Mouse (Mus musculus): ENCODE results near the gene Vac14. TPM values are rescaled to one million over a fixed set of nuclear protein-coding genes. Genes with fewer than 3 reads are reported as not detected.

The Vac14 gene
- polyA plus RNA-seq, 1 experiment = 34.3 TPM

- 85% methylated on average over 9 of the region's 9 CpGs for WGBS
- peaks cover 2% of the 10 kb centered on the region; the same call in 1 of the 2 replicates for H3K36me3 ChIP-seq (ENCODE audit: control insufficient read depth, insufficient read depth, low read length)
- H3K27me3 ChIP-seq (ENCODE audit: control insufficient read depth, insufficient read depth, low read length) = no peaks in the 10 kb centered on the region
- H3K4me1 ChIP-seq (ENCODE audit: control insufficient read depth, insufficient read depth, insufficient read length) = no peaks in the 10 kb centered on the region
- H3K4me3 ChIP-seq (ENCODE audit: extremely low read depth, insufficient read depth, insufficient read length) = no peak overlapping the region
- no peak overlapping the region for H3K27ac ChIP-seq (ENCODE audit: insufficient read depth, low read length)
- DNase-seq (ENCODE audit: low read depth in 1 of 2, low spot score in 2 of 2) = no peak
- no peak for TF ChIP-seq POLR2A (IDR thresholded peaks at IDR 0.05; ENCODE audit: low read depth, low read length)
- TF ChIP-seq CTCF (IDR thresholded peaks at IDR 0.05; ENCODE audit: extremely low read depth, insufficient read depth, insufficient read length, insufficient replicate concordance) = no peak
Observed at GRCm38 (mm10) chr8:110702636-110703459, 84.5 kb downstream of the Vac14 start.

GRCm38 (mm10) chr8:110703460-110704061 is 85.2 kb downstream of the Vac14 start:
- Histone ChIP-seq H3K4me3 (ENCODE audit: extremely low read depth, insufficient read depth, insufficient read length) (no peak overlapping the region), H3K27ac (ENCODE audit: insufficient read depth, low read length) (no peak overlapping the region), H3K27me3 (ENCODE audit: control insufficient read depth, insufficient read depth, low read length) (no peaks in the 10 kb centered on the region), H3K36me3 (ENCODE audit: control insufficient read depth, insufficient read depth, low read length) (peaks cover 2% of the 10 kb centered on the region; the same call in 1 of the 2 replicates), H3K4me1 (ENCODE audit: control insufficient read depth, insufficient read depth, insufficient read length) (no peaks in the 10 kb centered on the region)
- no peak for TF ChIP-seq CTCF (IDR thresholded peaks at IDR 0.05; ENCODE audit: extremely low read depth, insufficient read depth, insufficient read length, insufficient replicate concordance)
- TF ChIP-seq POLR2A (IDR thresholded peaks at IDR 0.05; ENCODE audit: low read depth, low read length) = no peak
- no peak for DNase-seq (ENCODE audit: low read depth in 1 of 2, low spot score in 2 of 2)
- 65% methylated on average over 9 of the region's 9 CpGs for WGBS

GRCm38 (mm10) chr8:110704103-110704502 is 85.7 kb downstream of the Vac14 start:
- no peak for DNase-seq (ENCODE audit: low read depth in 1 of 2, low spot score in 2 of 2)
- H3K27me3 ChIP-seq (ENCODE audit: control insufficient read depth, insufficient read depth, low read length) = no peaks in the 10 kb centered on the region
- no peak for TF ChIP-seq CTCF (IDR thresholded peaks at IDR 0.05; ENCODE audit: extremely low read depth, insufficient read depth, insufficient read length, insufficient replicate concordance)
- TF ChIP-seq POLR2A (IDR thresholded peaks at IDR 0.05; ENCODE audit: low read depth, low read length) = no peak
- no peak overlapping the region for H3K4me3 ChIP-seq (ENCODE audit: extremely low read depth, insufficient read depth, insufficient read length)
- peaks cover 2% of the 10 kb centered on the region; the same call in 1 of the 2 replicates for H3K36me3 ChIP-seq (ENCODE audit: control insufficient read depth, insufficient read depth, low read length)
- H3K27ac ChIP-seq (ENCODE audit: insufficient read depth, low read length) = no peak overlapping the region
- 96% methylated on average over 3 of the region's 3 CpGs for WGBS
- H3K4me1 ChIP-seq (ENCODE audit: control insufficient read depth, insufficient read depth, insufficient read length) = no peaks in the 10 kb centered on the region

- no peaks in the 10 kb centered on the region for H3K4me1 ChIP-seq (ENCODE audit: control insufficient read depth, insufficient read depth, insufficient read length)
- no peak for DNase-seq (ENCODE audit: low read depth in 1 of 2, low spot score in 2 of 2)
- 74% methylated on average over 14 of the region's 14 CpGs for WGBS
- TF ChIP-seq POLR2A (IDR thresholded peaks at IDR 0.05; ENCODE audit: low read depth, low read length) (no peak), CTCF (IDR thresholded peaks at IDR 0.05; ENCODE audit: extremely low read depth, insufficient read depth, insufficient read length, insufficient replicate concordance) (no peak)
- no peak overlapping the region for H3K27ac ChIP-seq (ENCODE audit: insufficient read depth, low read length)
- H3K36me3 ChIP-seq (ENCODE audit: control insufficient read depth, insufficient read depth, low read length) = peaks cover 3% of the 10 kb centered on the region; the same call in 1 of the 2 replicates
- H3K27me3 ChIP-seq (ENCODE audit: control insufficient read depth, insufficient read depth, low read length) = no peaks in the 10 kb centered on the region
- no peak overlapping the region for H3K4me3 ChIP-seq (ENCODE audit: extremely low read depth, insufficient read depth, insufficient read length)
Observed at GRCm38 (mm10) chr8:110705391-110706287, 87.3 kb downstream of the Vac14 start.

GRCm38 (mm10) chr8:110706288-110706870 is 88.0 kb downstream of the Vac14 start:
- Histone ChIP-seq H3K4me3 (ENCODE audit: extremely low read depth, insufficient read depth, insufficient read length) (no peak overlapping the region), H3K27ac (ENCODE audit: insufficient read depth, low read length) (no peak overlapping the region), H3K36me3 (ENCODE audit: control insufficient read depth, insufficient read depth, low read length) (peaks cover 6% of the 10 kb centered on the region; the same call in 1 of the 2 replicates), H3K27me3 (ENCODE audit: control insufficient read depth, insufficient read depth, low read length) (no peaks in the 10 kb centered on the region), H3K4me1 (ENCODE audit: control insufficient read depth, insufficient read depth, insufficient read length) (no peaks in the 10 kb centered on the region)
- WGBS = 91% methylated on average over 3 of the region's 3 CpGs
- TF ChIP-seq CTCF (IDR thresholded peaks at IDR 0.05; ENCODE audit: extremely low read depth, insufficient read depth, insufficient read length, insufficient replicate concordance) = no peak
- TF ChIP-seq POLR2A (IDR thresholded peaks at IDR 0.05; ENCODE audit: low read depth, low read length) = no peak
- no peak for DNase-seq (ENCODE audit: low read depth in 1 of 2, low spot score in 2 of 2)

GRCm38 (mm10) chr8:110708429-110708828 is 90.0 kb downstream of the Vac14 start:
- Histone ChIP-seq H3K27me3 (ENCODE audit: control insufficient read depth, insufficient read depth, low read length) (no peaks in the 10 kb centered on the region), H3K4me3 (ENCODE audit: extremely low read depth, insufficient read depth, insufficient read length) (no peak overlapping the region), H3K27ac (ENCODE audit: insufficient read depth, low read length) (no peak overlapping the region), H3K36me3 (ENCODE audit: control insufficient read depth, insufficient read depth, low read length) (peaks cover 15% of the 10 kb centered on the region), H3K4me1 (ENCODE audit: control insufficient read depth, insufficient read depth, insufficient read length) (no peaks in the 10 kb centered on the region)
- TF ChIP-seq CTCF (IDR thresholded peaks at IDR 0.05; ENCODE audit: extremely low read depth, insufficient read depth, insufficient read length, insufficient replicate concordance) (no peak), POLR2A (IDR thresholded peaks at IDR 0.05; ENCODE audit: low read depth, low read length) (no peak)
- WGBS = 91% methylated on average over 11 of the region's 11 CpGs
- no peak for DNase-seq (ENCODE audit: low read depth in 1 of 2, low spot score in 2 of 2)
